33 mouse cellular contexts compared by ENCODE assay signal in the genomic region with DNA sequence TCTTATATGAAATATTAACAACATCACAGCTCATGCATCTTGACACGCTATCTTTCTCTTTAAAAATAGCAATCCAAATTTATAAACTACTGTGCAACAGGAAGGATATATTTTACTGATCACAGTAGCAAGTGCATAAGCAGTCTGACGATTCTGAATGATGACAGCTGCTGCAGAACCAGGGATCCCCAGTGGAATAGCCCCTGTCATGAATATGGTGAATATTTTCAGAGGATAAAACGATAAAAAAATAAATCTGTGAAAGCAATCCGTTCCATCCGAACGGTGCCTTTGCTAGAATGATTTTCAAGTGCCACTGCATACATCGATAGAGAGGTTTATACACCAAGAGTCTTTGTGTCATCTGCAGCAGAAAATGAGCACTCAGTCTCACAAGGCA.
DNase-seq lines count a peak whose midpoint lies in the region; ATAC-seq and TF ChIP-seq lines count a peak whose summit lies in the region.
"Had no signal": no experiment of that assay in that cellular context is flagged by ENCODE, and none has a peak within 500 bp of the region (broad histone marks: within the 10 kb centered on the region; RNA-seq: fewer than 3 reads in every experiment).

No protein-coding gene starts in this region.

- no peak overlapping the region for H3K27ac ChIP-seq in forebrain, postnatal 0 days (ENCODE audit: low read depth, low read length)
- no peak overlapping the region for H3K27ac ChIP-seq in forebrain, embryonic 11.5 days (ENCODE audit: low read depth, low read length)
- peak overlapping the region; percentile 54 for H3K27ac ChIP-seq in hindbrain, postnatal 0 days
- H3K27ac ChIP-seq in hindbrain, embryonic 10.5 days, result no peak overlapping the region
- 0 out of 2 replicates have a peak overlapping the region, but pooled peaks have one; percentile 44 for H3K27ac ChIP-seq in midbrain, embryonic 13.5 days
- H3K27ac ChIP-seq in neural tube, embryonic 15.5 days (replicated peaks), result 0 out of 2 replicates have a peak overlapping the region, but pooled peaks have one; percentile 30
- H3K27ac ChIP-seq: forebrain, embryonic 12.5 days; gastrocnemius, adult 2 months; kidney, embryonic 15.5 days; limb, embryonic 10.5 days; limb, embryonic 15.5 days; liver, embryonic 13.5 days; stomach, postnatal 0 days had no signal

- H3K27me3 ChIP-seq in forebrain, postnatal 0 days (ENCODE audit: insufficient read depth, low read length), result no peaks in the 10 kb centered on the region
- no peaks in the 10 kb centered on the region for H3K27me3 ChIP-seq in forebrain, embryonic 11.5 days (ENCODE audit: control insufficient read depth, insufficient read depth, low read length)
- no peaks in the 10 kb centered on the region for H3K27me3 ChIP-seq in hindbrain, postnatal 0 days (ENCODE audit: insufficient read depth, low read length)
- no peaks in the 10 kb centered on the region for H3K27me3 ChIP-seq in hindbrain, embryonic 10.5 days (ENCODE audit: insufficient read depth, poor library complexity, severe bottlenecking)
- no peaks in the 10 kb centered on the region for H3K27me3 ChIP-seq in midbrain, embryonic 13.5 days
- no peaks in the 10 kb centered on the region for H3K27me3 ChIP-seq in neural tube, embryonic 15.5 days (replicated peaks)
- H3K27me3 ChIP-seq: forebrain, embryonic 12.5 days; kidney, embryonic 15.5 days; limb, embryonic 15.5 days; liver, embryonic 13.5 days; megakaryocyte, embryonic 14.5 days had no signal

- no peak for ATAC-seq in forebrain, postnatal 0 days
- no peak for ATAC-seq in forebrain, embryonic 11.5 days (replicated peaks; ENCODE audit: low FRiP score)
- ATAC-seq in hindbrain, postnatal 0 days, result no peak
- ATAC-seq in midbrain, embryonic 13.5 days, result no peak
- ATAC-seq in neural tube, embryonic 15.5 days (ENCODE audit: low FRiP score), result no peak
- ATAC-seq: inflammation-experienced regulatory T-cells, adult 6 months; lung, postnatal 0 days had no signal

- no peak overlapping the region; the same call in 1 of the 2 replicates for H3K9ac ChIP-seq in forebrain, postnatal 0 days
- H3K9ac ChIP-seq in forebrain, embryonic 11.5 days (ENCODE audit: low read length), result no peak overlapping the region
- H3K9ac ChIP-seq in hindbrain, postnatal 0 days (replicated peaks; ENCODE audit: low read length), result no peak overlapping the region; the same call in 1 of the 2 replicates
- H3K9ac ChIP-seq in midbrain, embryonic 13.5 days (replicated peaks), result no peak overlapping the region
- no peak overlapping the region for H3K9ac ChIP-seq in neural tube, embryonic 15.5 days (replicated peaks)
- H3K9ac ChIP-seq: forebrain, embryonic 12.5 days; kidney, embryonic 15.5 days; limb, embryonic 15.5 days; liver, embryonic 13.5 days had no signal

- no peak overlapping the region for H3K4me2 ChIP-seq in forebrain, postnatal 0 days (ENCODE audit: low read depth)
- H3K4me2 ChIP-seq in forebrain, embryonic 11.5 days (ENCODE audit: low read depth, low read length, severe bottlenecking), result no peak overlapping the region
- 0 out of 2 replicates have a peak overlapping the region, but pooled peaks have one; percentile 13 for H3K4me2 ChIP-seq in hindbrain, postnatal 0 days (ENCODE audit: low read depth, low read length)
- H3K4me2 ChIP-seq in midbrain, embryonic 13.5 days (replicated peaks), result no peak overlapping the region
- no peak overlapping the region for H3K4me2 ChIP-seq in neural tube, embryonic 15.5 days
- H3K4me2 ChIP-seq: forebrain, embryonic 12.5 days; heart, embryonic 11.5 days; kidney, embryonic 15.5 days; limb, embryonic 15.5 days; liver, embryonic 13.5 days had no signal

- H3K36me3 ChIP-seq in forebrain, postnatal 0 days (ENCODE audit: insufficient read depth), result no peaks in the 10 kb centered on the region
- no peaks in the 10 kb centered on the region for H3K36me3 ChIP-seq in forebrain, embryonic 11.5 days (ENCODE audit: control insufficient read depth, insufficient read depth, low read length)
- no peaks in the 10 kb centered on the region for H3K36me3 ChIP-seq in hindbrain, postnatal 0 days (ENCODE audit: insufficient read depth, low read length)
- no peaks in the 10 kb centered on the region for H3K36me3 ChIP-seq in hindbrain, embryonic 10.5 days
- no peaks in the 10 kb centered on the region for H3K36me3 ChIP-seq in midbrain, embryonic 13.5 days
- H3K36me3 ChIP-seq in neural tube, embryonic 15.5 days, result 0 out of 2 replicates have a peak, but pooled peaks cover 4% of the 10 kb centered on the region
- H3K36me3 ChIP-seq: forebrain, embryonic 12.5 days; G1E; kidney, embryonic 15.5 days; limb, embryonic 10.5 days; limb, embryonic 15.5 days; liver, embryonic 13.5 days had no signal

- DNase-seq in forebrain, postnatal 0 days, result peak; percentile 8
- DNase-seq in forebrain, embryonic 11.5 days (ENCODE audit: low spot score), result no peak
- DNase-seq in hindbrain, postnatal 0 days (ENCODE audit: low spot score), result peak; percentile 51
- no peak for DNase-seq in hindbrain, embryonic 10.5 days (ENCODE audit: low spot score)
- DNase-seq in embryo, embryonic 9.5 days (ENCODE audit: extremely low spot score), result no peak
- DNase-seq: adrenal gland, postnatal 10 days; cerebellum, adult 11 months; cerebellum, adult 9-10 months; gastrocnemius, adult 2 months; gastrocnemius, postnatal 36 days; heart, adult 18-20 months; heart, postnatal 36 days; kidney, adult 11 months; kidney, postnatal 25 days; liver, embryonic 13.5 days; lung, adult 18-20 months; lung, postnatal 4 days; right cerebral cortex, adult 18-20 months; thymus, adult 18-20 months; thymus, postnatal 25 days had no signal

- TF ChIP-seq CTCF in forebrain, postnatal 0 days (IDR thresholded peaks at IDR 0.05; ENCODE audit: low read depth), result no peak
- TF ChIP-seq CTCF in hindbrain, postnatal 0 days (IDR thresholded peaks at IDR 0.05; ENCODE audit: low read depth), result no peak

- 55% methylated on average over 7 of the region's 7 CpGs for WGBS in forebrain, postnatal 0 days
- 90% methylated on average over 7 of the region's 7 CpGs for WGBS in forebrain, embryonic 11.5 days
- 60% methylated on average over 7 of the region's 7 CpGs for WGBS in hindbrain, postnatal 0 days
- 90% methylated on average over 7 of the region's 7 CpGs for WGBS in hindbrain, embryonic 10.5 days
- WGBS in midbrain, embryonic 13.5 days, result 70% methylated on average over 7 of the region's 7 CpGs
- WGBS in neural tube, embryonic 15.5 days, result 77% methylated on average over 7 of the region's 7 CpGs

- H3K4me1 ChIP-seq in forebrain, postnatal 0 days (ENCODE audit: insufficient read depth), result no peaks in the 10 kb centered on the region
- no peaks in the 10 kb centered on the region for H3K4me1 ChIP-seq in forebrain, embryonic 11.5 days (replicated peaks; ENCODE audit: control insufficient read depth, insufficient read depth, low read length)
- H3K4me1 ChIP-seq in hindbrain, postnatal 0 days (ENCODE audit: insufficient read depth, low read length), result no peaks in the 10 kb centered on the region
- no peaks in the 10 kb centered on the region for H3K4me1 ChIP-seq in hindbrain, embryonic 10.5 days (replicated peaks)
- no peaks in the 10 kb centered on the region for H3K4me1 ChIP-seq in midbrain, embryonic 13.5 days (replicated peaks)
- H3K4me1 ChIP-seq in neural tube, embryonic 15.5 days, result no peaks in the 10 kb centered on the region
- H3K4me1 ChIP-seq: forebrain, embryonic 12.5 days; kidney, embryonic 15.5 days; limb, embryonic 10.5 days; limb, embryonic 15.5 days; liver, embryonic 13.5 days; megakaryocyte, embryonic 14.5 days had no signal

- H3K9me3 ChIP-seq in forebrain, postnatal 0 days (ENCODE audit: low read length), result no peaks in the 10 kb centered on the region
- no peaks in the 10 kb centered on the region for H3K9me3 ChIP-seq in forebrain, embryonic 11.5 days (ENCODE audit: control insufficient read depth, low read length)
- no peaks in the 10 kb centered on the region for H3K9me3 ChIP-seq in hindbrain, postnatal 0 days (ENCODE audit: low read length)
- H3K9me3 ChIP-seq in hindbrain, embryonic 10.5 days, result no peaks in the 10 kb centered on the region
- no peaks in the 10 kb centered on the region for H3K9me3 ChIP-seq in midbrain, embryonic 13.5 days
- no peaks in the 10 kb centered on the region for H3K9me3 ChIP-seq in neural tube, embryonic 15.5 days (replicated peaks)
- H3K9me3 ChIP-seq: forebrain, embryonic 12.5 days; kidney, embryonic 15.5 days; limb, embryonic 10.5 days; limb, embryonic 15.5 days; liver, embryonic 13.5 days had no signal

- H3K4me3 ChIP-seq in forebrain, postnatal 0 days (ENCODE audit: low read depth, low read length), result no peak overlapping the region
- H3K4me3 ChIP-seq in forebrain, embryonic 11.5 days (ENCODE audit: low read depth, low read length), result no peak overlapping the region
- H3K4me3 ChIP-seq in hindbrain, postnatal 0 days (ENCODE audit: low read length), result no peak overlapping the region
- no peak overlapping the region for H3K4me3 ChIP-seq in hindbrain, embryonic 10.5 days
- no peak overlapping the region for H3K4me3 ChIP-seq in midbrain, embryonic 13.5 days (replicated peaks)
- no peak overlapping the region for H3K4me3 ChIP-seq in neural tube, embryonic 15.5 days (replicated peaks)
- H3K4me3 ChIP-seq: erythroblast, embryonic 14.5 days; forebrain, embryonic 12.5 days; gastrocnemius, adult 2 months; kidney, embryonic 15.5 days; limb, embryonic 10.5 days; limb, embryonic 15.5 days; liver, embryonic 13.5 days; megakaryocyte, embryonic 14.5 days had no signal

Comparison
In these comparisons a context has a peak if more than half of its experiments do, and no peak if none do; other contexts are left out.
1. DNase-seq: peak in forebrain, postnatal 0 days (single experiment) and hindbrain, postnatal 0 days (single experiment); none in forebrain, embryonic 11.5 days (single experiment), hindbrain, embryonic 10.5 days (single experiment) and embryo, embryonic 9.5 days (single experiment).
2. H3K27ac ChIP-seq: peak in hindbrain, postnatal 0 days (single experiment), midbrain, embryonic 13.5 days (single experiment) and neural tube, embryonic 15.5 days (single experiment); none in forebrain, postnatal 0 days (single experiment), forebrain, embryonic 11.5 days (single experiment) and hindbrain, embryonic 10.5 days (single experiment).